Mouse (Mus musculus): ENCODE results near the gene Dohh. TPM values are rescaled to one million over a fixed set of nuclear protein-coding genes. Genes with fewer than 3 reads are reported as not detected.
A peak's percentile ranks its signal among the peaks of the same experiment; 100 is the strongest.

Gene Dohh
- polyA plus RNA-seq, 1 experiment from 2014 or later, result 83.1 TPM

DNA sequence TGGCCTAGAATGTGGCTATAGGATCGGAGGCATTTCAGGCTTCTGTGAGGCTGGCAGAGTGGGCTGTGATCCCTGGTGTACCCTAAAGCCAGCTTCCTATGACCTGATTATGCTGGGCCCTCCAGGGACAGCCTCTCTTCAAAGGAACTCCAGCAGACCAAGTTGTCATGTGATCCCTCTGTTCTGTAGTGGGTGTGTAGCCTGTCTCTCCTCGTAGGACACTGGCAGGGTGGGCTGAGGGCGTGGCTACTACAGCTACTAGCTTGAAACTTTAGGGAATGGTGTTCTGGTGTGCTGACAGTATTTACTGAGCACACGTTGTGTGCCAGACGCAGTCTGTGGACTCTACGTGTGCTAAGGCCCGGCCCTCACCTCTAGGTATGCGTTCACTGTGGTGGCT is 23.5 kb upstream of the Dohh start:
- no peak overlapping the region for H3K9ac ChIP-seq
- H3K4me2 ChIP-seq (replicated peaks), result no peak overlapping the region
- H3K36me3 ChIP-seq, result peaks cover 4% of the 10 kb centered on the region; the same call in 1 of the 2 replicates
- peaks cover 68% of the 10 kb centered on the region for H3K4me1 ChIP-seq
- peaks cover 28% of the 10 kb centered on the region for H3K27me3 ChIP-seq
- 48% methylated on average over 8 of the region's 8 CpGs for WGBS
- H3K27ac ChIP-seq (replicated peaks), result no peak overlapping the region
- H3K9me3 ChIP-seq (replicated peaks), result no peaks in the 10 kb centered on the region
- no peak for ATAC-seq (ENCODE audit: insufficient number of reproducible peaks, low FRiP score, low TSS enrichment, low read depth)
- H3K4me3 ChIP-seq (replicated peaks), result no peak overlapping the region

- Histone ChIP-seq H3K36me3 (peaks cover 18% of the 10 kb centered on the region), H3K4me3 (replicated peaks) (no peak overlapping the region), H3K9me3 (replicated peaks) (no peaks in the 10 kb centered on the region), H3K27me3 (peaks cover 28% of the 10 kb centered on the region), H3K9ac (no peak overlapping the region), H3K27ac (replicated peaks) (no peak overlapping the region), H3K4me1 (peaks cover 62% of the 10 kb centered on the region), H3K4me2 (replicated peaks) (no peak overlapping the region)
- ATAC-seq (ENCODE audit: insufficient number of reproducible peaks, low FRiP score, low TSS enrichment, low read depth), result no peak
- WGBS, result 76% methylated on average over 12 of the region's 12 CpGs
Measured at GRCm38 (mm10) chr10:81362336-81362949, 21.8 kb upstream of the Dohh start.

DNA sequence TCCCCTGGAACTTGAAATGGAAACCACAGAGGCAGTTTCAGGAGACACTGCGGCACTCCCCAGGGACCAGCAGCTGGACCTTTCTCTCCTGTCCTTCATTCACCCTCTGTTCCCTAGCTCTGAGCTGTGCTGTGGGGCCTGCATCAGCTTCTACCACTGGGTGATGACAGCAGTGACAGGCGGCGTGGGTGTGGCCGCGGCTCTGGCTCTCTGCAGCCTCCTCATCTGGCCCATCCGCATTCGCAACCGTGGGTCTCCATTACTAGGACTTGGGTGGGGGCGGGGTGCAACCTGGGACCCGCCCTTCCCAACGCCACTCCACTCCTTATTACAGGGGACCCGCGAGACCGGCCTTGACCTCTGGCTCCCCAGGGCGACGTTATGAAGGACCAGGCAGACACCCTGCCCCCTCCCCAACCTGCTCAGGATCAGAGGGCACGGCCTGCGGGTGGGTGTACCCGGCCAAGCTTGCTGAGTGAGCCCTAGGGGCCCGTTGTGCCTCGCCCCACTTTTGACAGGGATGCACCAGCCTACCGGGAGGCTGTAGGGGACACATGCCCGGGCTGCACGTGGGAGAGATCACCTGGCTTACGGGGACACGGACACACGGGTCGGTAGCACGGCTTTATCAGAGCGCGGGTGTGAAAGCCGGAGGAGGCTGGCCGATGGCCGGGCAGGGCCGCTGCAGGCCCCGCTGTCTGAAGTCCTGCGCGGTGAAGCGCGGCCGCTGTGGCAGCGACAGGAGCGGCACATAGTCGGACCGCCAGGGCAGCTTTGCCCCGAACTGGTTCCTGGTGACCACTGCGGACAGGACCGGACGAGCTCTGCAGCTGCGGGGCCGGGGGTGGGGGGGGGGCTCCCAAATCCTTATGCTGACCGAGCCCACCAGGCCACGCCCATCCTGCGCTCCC is 20.5 kb upstream of the Dohh start:
- 13% methylated on average over 54 of the region's 54 CpGs for WGBS
- H3K36me3 ChIP-seq, result peaks cover 30% of the 10 kb centered on the region
- no peak for ATAC-seq (ENCODE audit: insufficient number of reproducible peaks, low FRiP score, low TSS enrichment, low read depth)
- peak overlapping the region; percentile 15; the same call in 1 of the 2 replicates for H3K9ac ChIP-seq
- H3K27ac ChIP-seq (replicated peaks), result no peak overlapping the region
- no peaks in the 10 kb centered on the region for H3K9me3 ChIP-seq (replicated peaks)
- peak overlapping the region; percentile 34 for H3K4me3 ChIP-seq (replicated peaks)
- peaks cover 55% of the 10 kb centered on the region for H3K4me1 ChIP-seq
- peaks cover 28% of the 10 kb centered on the region for H3K27me3 ChIP-seq
- H3K4me2 ChIP-seq (replicated peaks), result peak overlapping the region; percentile 53

GRCm38 (mm10) chr10:81364666-81365065 is 19.6 kb upstream of the Dohh start:
- WGBS, result 16% methylated on average over 28 of the region's 28 CpGs
- H3K9ac ChIP-seq, result peak overlapping the region; percentile 15; the same call in 1 of the 2 replicates
- H3K9me3 ChIP-seq (replicated peaks), result no peaks in the 10 kb centered on the region
- peaks cover 47% of the 10 kb centered on the region for H3K4me1 ChIP-seq
- H3K36me3 ChIP-seq, result peaks cover 40% of the 10 kb centered on the region
- peaks cover 28% of the 10 kb centered on the region for H3K27me3 ChIP-seq
- H3K4me3 ChIP-seq (replicated peaks), result peak overlapping the region; percentile 34
- H3K4me2 ChIP-seq (replicated peaks), result peak overlapping the region; percentile 53
- no peak for ATAC-seq (ENCODE audit: insufficient number of reproducible peaks, low FRiP score, low TSS enrichment, low read depth)
- H3K27ac ChIP-seq (replicated peaks), result no peak overlapping the region

GRCm38 (mm10) chr10:81365073-81365472 is 19.2 kb upstream of the Dohh start:
- Histone ChIP-seq H3K9ac (no peak overlapping the region), H3K27me3 (peaks cover 28% of the 10 kb centered on the region), H3K4me1 (peaks cover 43% of the 10 kb centered on the region), H3K27ac (replicated peaks) (no peak overlapping the region), H3K4me3 (replicated peaks) (peak overlapping the region; percentile 34; the same call in 1 of the 2 replicates), H3K9me3 (replicated peaks) (no peaks in the 10 kb centered on the region), H3K36me3 (peaks cover 44% of the 10 kb centered on the region), H3K4me2 (replicated peaks) (peak overlapping the region; percentile 53; the same call in 1 of the 2 replicates)
- ATAC-seq (ENCODE audit: insufficient number of reproducible peaks, low FRiP score, low TSS enrichment, low read depth), result no peak; the same call in 1 of the 2 replicates
- WGBS, result 35% methylated on average over 4 of the region's 4 CpGs

GRCm38 (mm10) chr10:81365672-81366476 is 18.4 kb upstream of the Dohh start, which contains the start of gene 4930404N11Rik:
TSS of gene 4930404N11Rik (minus strand) at chr10:81365816.
- peak within 1 kb of the TSS; percentile 34 for H3K4me3 ChIP-seq (replicated peaks)
- 0 out of 2 replicates have a peak, but pooled peaks have one; percentile 6 for ATAC-seq (ENCODE audit: insufficient number of reproducible peaks, low FRiP score, low TSS enrichment, low read depth)
- peaks cover 28% of the 10 kb centered on the region for H3K27me3 ChIP-seq
- no peak within 1 kb of the TSS for H3K27ac ChIP-seq (replicated peaks)
- H3K36me3 ChIP-seq, result peaks cover 52% of the 10 kb centered on the region
- H3K4me2 ChIP-seq (replicated peaks), result peak within 1 kb of the TSS; percentile 53
- peak within 1 kb of the TSS; percentile 15; the same call in 1 of the 2 replicates for H3K9ac ChIP-seq
- no peaks in the 10 kb centered on the region for H3K9me3 ChIP-seq (replicated peaks)
- H3K4me1 ChIP-seq, result peaks cover 37% of the 10 kb centered on the region
- 30% methylated on average over 12 of the region's 12 CpGs for WGBS

DNA sequence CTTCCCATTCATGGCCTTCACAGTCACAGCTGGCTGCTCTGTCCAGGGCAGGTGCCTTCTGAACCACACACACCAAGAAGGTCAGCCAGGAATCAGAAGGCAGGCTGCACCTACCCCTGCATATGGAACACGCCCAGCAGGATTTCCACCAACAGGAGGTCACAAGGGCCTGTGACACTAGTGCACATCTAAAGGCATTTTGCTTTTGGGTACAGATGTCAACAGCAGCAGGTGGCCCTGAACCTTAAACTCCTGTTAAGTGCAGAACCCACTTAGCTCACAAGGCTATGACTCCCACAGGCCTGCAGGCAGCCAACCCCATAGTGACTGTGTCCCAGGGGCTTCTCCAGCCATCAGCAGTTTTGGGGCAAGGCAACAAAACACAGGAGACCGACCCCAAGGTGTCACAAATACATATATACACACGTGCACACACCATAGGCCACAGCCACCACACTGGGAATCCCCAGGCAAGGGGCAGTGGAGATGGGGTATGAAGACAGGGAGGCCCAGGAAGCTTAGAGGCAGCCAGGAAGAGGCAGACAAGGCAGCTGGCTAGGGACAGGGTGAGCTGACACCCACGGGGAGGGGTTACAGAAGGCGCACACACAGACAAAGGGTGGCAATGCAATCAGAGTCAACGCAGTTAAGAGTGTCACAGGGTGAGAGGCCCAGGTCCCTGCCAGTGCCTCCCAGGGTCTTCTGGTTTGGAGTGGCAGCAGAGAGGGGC is 17.6 kb upstream of the Dohh start:
- peaks cover 56% of the 10 kb centered on the region for H3K36me3 ChIP-seq
- H3K27me3 ChIP-seq, result peaks cover 28% of the 10 kb centered on the region
- H3K9me3 ChIP-seq (replicated peaks), result no peaks in the 10 kb centered on the region
- H3K4me2 ChIP-seq (replicated peaks), result no peak overlapping the region
- WGBS, result 78% methylated on average over 6 of the region's 6 CpGs
- peaks cover 31% of the 10 kb centered on the region for H3K4me1 ChIP-seq
- H3K4me3 ChIP-seq (replicated peaks), result no peak overlapping the region
- no peak for ATAC-seq (ENCODE audit: insufficient number of reproducible peaks, low FRiP score, low TSS enrichment, low read depth)
- no peak overlapping the region for H3K9ac ChIP-seq
- no peak overlapping the region for H3K27ac ChIP-seq (replicated peaks)

DNA sequence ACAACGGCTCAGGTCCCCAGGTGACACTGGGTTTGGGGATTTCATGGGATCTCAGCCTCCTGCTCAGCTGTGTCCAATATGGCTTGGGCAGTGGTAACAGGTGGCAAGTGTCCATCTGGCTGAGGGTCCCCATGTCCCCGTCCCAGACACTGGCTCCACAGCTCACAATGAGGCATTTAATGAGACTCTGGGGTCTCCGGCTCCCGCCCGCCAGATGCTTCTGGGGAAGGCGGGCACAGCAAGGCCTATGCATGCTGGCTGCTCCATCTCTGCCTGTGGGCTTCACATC is 17.1 kb upstream of the Dohh start:
- H3K4me1 ChIP-seq, result peaks cover 31% of the 10 kb centered on the region
- no peak overlapping the region for H3K4me2 ChIP-seq (replicated peaks)
- peaks cover 61% of the 10 kb centered on the region for H3K36me3 ChIP-seq
- H3K27me3 ChIP-seq, result peaks cover 28% of the 10 kb centered on the region
- H3K27ac ChIP-seq (replicated peaks), result no peak overlapping the region
- no peaks in the 10 kb centered on the region for H3K9me3 ChIP-seq (replicated peaks)
- no peak overlapping the region for H3K9ac ChIP-seq
- no peak overlapping the region for H3K4me3 ChIP-seq (replicated peaks)
- 78% methylated on average over 6 of the region's 6 CpGs for WGBS
- ATAC-seq (ENCODE audit: insufficient number of reproducible peaks, low FRiP score, low TSS enrichment, low read depth), result no peak

- Histone ChIP-seq H3K36me3 (peaks cover 51% of the 10 kb centered on the region), H3K27me3 (no peaks in the 10 kb centered on the region), H3K9me3 (replicated peaks) (no peaks in the 10 kb centered on the region), H3K4me3 (replicated peaks) (no peak overlapping the region), H3K4me2 (replicated peaks) (no peak overlapping the region), H3K27ac (replicated peaks) (no peak overlapping the region), H3K4me1 (peaks cover 30% of the 10 kb centered on the region), H3K9ac (no peak overlapping the region)
- 90% methylated on average over 10 of the region's 10 CpGs for WGBS
- no peak for ATAC-seq (ENCODE audit: insufficient number of reproducible peaks, low FRiP score, low TSS enrichment, low read depth)
Measured at GRCm38 (mm10) chr10:81375322-81375721, 8.9 kb upstream of the Dohh start.

DNA sequence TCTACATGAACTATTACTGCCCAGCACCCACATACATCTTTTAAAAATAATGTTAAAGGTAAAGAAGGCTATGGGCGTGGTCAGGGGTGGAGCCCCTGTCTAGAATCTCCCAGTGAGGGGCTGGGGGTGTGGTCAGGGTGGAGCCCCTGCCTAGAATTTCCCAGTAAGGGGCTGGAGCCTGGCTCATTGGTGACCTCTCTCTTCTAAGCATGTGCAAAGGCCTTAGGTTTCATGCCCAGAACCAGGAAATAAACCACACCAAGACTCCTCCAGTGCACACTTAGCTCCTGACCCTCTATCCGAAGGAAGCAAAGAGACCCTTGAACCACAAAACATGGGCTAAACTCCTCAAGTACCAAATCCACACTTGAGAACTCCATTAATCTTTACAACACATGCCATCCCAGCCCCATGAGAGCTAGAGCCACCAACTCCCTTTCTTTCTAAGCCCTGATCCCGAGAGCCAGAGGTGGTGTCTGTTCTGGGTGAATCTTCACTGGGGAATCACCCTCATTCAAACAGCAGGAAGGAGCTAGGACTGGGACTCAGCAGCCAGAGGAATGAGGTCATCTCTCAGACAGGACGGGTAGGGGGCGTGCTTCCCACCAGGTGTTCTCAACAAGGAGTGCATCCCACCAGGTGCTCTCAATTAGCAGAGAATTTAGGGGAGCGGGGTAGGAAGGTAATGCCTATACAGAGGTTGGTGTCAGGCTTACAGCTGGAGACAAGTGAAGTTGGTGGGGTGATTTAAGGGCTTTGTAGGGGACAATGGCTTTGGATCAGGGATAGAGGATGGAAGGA is 7.5 kb upstream of the Dohh start:
- no peak for ATAC-seq (ENCODE audit: insufficient number of reproducible peaks, low FRiP score, low TSS enrichment, low read depth)
- Histone ChIP-seq H3K9me3 (replicated peaks) (no peaks in the 10 kb centered on the region), H3K27ac (replicated peaks) (peak overlapping the region; percentile 29), H3K4me1 (peaks cover 30% of the 10 kb centered on the region), H3K4me2 (replicated peaks) (peak overlapping the region; percentile 77), H3K4me3 (replicated peaks) (peak overlapping the region; percentile 74), H3K27me3 (no peaks in the 10 kb centered on the region), H3K9ac (peak overlapping the region; percentile 88; the same call in 1 of the 2 replicates), H3K36me3 (peaks cover 37% of the 10 kb centered on the region)
- WGBS, result 25% methylated on average over 6 of the region's 6 CpGs
